Mouse (Mus musculus) kidney, postnatal 4 days (tissue): ENCODE results near the gene Aldoart1.
A peak's percentile ranks its signal among the peaks of the same experiment; 100 is the strongest.

ENCODE experiments used
- DNase-seq, 2 experiments: peaks; one replicate each; pipeline ENCODE4 v3.0.0; 2021; ENCODE audit warnings: mixed read lengths in 2 of 2

Gene Aldoart1

GRCm38 (mm10) chr4:72852534-72852933 lies at the start of gene Aldoart1:
Gene Aldoart1 (minus strand): TSS chr4:72852634.
- DNase-seq = no peak

GRCm38 (mm10) chr4:72901566-72901965 lies 49.1 kb upstream of the Aldoart1 start:
- DNase-seq = no peak

DNA sequence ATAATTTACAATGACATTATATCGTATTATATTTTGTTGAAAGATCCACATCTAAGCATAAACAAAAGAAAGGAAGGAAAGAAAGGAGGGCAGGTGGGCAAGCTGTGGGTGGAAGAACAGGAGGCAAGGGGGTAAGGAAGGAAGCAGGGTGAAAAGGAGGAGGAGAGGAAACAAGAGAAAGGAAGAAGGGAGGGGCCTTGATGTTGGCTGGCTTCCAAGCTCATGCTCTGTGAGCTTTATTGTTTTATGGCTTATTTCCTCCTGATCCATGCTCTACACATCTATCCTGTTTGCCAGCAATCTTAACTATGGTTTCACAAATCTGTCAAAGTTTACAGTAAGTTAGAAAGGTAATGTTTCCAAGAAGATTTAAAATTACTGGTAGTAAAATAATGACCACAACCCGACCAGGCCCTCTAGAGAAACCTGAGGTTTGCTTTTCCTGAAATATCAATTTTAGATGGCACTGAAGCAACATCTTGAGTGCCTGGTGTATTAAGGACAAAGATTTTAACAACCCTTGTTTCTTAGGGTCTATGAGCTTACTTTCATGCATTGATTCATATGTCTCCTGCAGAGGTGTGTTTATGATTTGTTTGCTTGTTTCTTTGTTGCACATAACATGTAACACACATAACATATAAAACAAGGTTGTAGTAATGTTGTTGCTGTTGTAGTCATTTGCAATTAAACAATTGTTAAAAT lies 13.1 kb upstream of the Aldoart1 start:
- DNase-seq = peak; percentile 33 to 37

DNA sequence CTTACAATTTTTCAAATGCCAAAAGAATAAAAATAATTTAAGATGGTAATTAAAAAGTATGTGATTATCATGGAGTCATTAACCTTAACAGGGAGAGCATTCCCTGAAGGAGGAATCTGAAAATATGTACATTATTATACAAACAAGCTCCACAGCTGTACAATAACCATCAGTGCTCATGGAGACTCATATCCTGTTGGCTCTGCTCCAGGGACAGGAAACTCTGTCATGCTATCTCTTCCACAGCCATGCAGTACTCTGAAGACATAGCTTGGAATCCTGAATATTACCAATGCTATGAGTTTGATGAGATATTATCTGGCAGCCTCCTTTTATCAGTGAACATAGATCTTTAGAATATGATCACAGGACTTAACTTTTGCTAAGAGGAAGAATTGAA lies 8.2 kb downstream of the Aldoart1 start:
- no peak for DNase-seq

DNA sequence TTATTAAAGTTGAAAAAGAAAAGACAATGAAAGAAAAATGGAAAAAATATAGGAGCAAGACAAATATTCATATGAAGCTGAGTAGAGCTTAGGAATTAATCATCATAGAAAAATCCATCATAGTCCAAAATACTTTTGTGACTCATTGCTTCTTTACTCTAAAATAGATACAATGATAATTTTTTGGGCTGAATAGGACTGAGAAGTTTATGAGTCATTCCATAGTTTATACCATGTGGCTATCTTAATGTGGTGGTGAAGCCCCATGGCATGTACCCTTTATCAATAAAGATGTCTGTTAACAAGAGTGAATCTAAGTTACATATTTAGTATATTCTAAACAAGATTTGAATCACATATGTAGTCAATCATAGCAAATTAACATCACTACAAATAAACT lies 9.4 kb downstream of the Aldoart1 start:
- DNase-seq = no peak

DNA sequence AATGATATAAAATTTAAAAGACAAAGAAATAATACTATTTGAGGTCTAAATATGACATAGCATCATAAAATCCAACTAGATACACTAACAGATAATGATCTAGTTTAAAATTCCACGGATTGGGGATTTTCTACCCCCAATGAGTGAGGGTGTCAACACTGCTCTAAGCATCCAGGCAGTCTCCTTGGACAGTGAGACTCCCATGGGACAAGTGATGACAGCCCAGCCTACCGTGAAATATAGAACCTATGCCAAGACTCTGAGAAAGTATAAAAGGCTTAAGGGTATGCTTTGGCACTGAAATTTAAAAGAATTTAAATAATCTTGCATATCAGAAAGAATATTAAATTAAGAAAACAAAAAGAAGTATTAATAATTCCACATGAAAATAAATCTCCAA lies 16.0 kb downstream of the Aldoart1 start:
- DNase-seq = no peak

GRCm38 (mm10) chr4:72835400-72835799 lies 17.0 kb downstream of the Aldoart1 start:
- no peak for DNase-seq

DNA sequence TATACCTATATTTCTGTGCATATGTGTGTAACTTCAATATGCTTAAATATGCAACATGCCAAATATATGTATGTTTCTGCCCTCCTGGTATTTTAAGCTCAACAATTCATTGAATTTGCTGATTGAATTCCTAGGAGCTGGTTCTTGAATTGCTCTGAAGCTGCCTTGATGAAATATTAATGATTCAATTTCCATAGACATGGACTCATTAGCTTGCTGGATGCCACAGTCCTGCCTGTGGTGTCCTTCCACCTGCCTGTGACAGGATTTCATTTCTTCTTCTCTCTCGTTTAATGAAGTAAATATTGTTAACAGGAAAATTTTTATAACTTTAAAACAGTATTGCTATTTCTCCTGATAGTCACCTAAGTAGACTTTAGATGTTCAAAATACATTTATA lies 51.6 kb downstream of the Aldoart1 start:
- no peak for DNase-seq
